ENCODE assay signal across 17 mouse cellular contexts in genomic region chr1:160329788-160330187, GRCm38 (mm10).
A peak's percentile ranks its signal among the peaks of the same experiment; 100 is the strongest.
DNase-seq lines count a peak whose midpoint lies in the region; ATAC-seq and TF ChIP-seq lines count a peak whose summit lies in the region.
"Had no signal": no experiment of that assay in that cellular context is flagged by ENCODE, and none has a peak within 500 bp of the region (broad histone marks: within the 10 kb centered on the region; RNA-seq: fewer than 3 reads in every experiment).

No protein-coding gene starts in this region.

- H3K27ac ChIP-seq in lung, embryonic 14.5 days (ENCODE audit: low read depth) = no peak overlapping the region
- peak overlapping the region; percentile 90 for H3K27ac ChIP-seq in MEL (ENCODE audit: control insufficient read depth, low read depth, low read length)
- no peak overlapping the region for H3K27ac ChIP-seq in liver, postnatal 0 days (ENCODE audit: low read depth)
- H3K27ac ChIP-seq: embryonic facial prominence, embryonic 15.5 days; hindbrain, embryonic 15.5 days; neural tube, embryonic 13.5 days had no signal

- no peak for TF ChIP-seq POLR2A in lung, adult 2 months (IDR thresholded peaks at IDR 0.05; ENCODE audit: borderline replicate concordance, extremely low read depth, low read depth, low read length)
- no peak for TF ChIP-seq POLR2A in MEL (IDR thresholded peaks at IDR 0.05; ENCODE audit: control insufficient read depth in 1 of 2, insufficient read depth in 1 of 2, low read depth in 1 of 2, low read length in 2 of 2, poor library complexity in 1 of 2)

- no peaks in the 10 kb centered on the region; the same call in 1 of the 2 replicates for H3K36me3 ChIP-seq in erythroblast, embryonic 14.5 days (ENCODE audit: control insufficient read depth)
- H3K36me3 ChIP-seq in lung, embryonic 14.5 days (ENCODE audit: insufficient read depth) = no peaks in the 10 kb centered on the region
- H3K36me3 ChIP-seq in MEL (ENCODE audit: control insufficient read depth in 1 of 2, insufficient read depth in 2 of 2, low read length in 2 of 2) = peaks cover 0 to 38% of the 10 kb centered on the region in 2 experiments; a peak in 2 of 4 replicates
- no peaks in the 10 kb centered on the region for H3K36me3 ChIP-seq in liver, postnatal 0 days (replicated peaks; ENCODE audit: insufficient read depth, low read length)
- H3K36me3 ChIP-seq: embryonic facial prominence, embryonic 15.5 days; hindbrain, embryonic 15.5 days; neural tube, embryonic 13.5 days had no signal

- TF ChIP-seq EP300 in MEL (IDR thresholded peaks at IDR 0.05; ENCODE audit: low read depth in 1 of 2, low read length in 2 of 2) = no peak
- no peak for TF ChIP-seq EP300 in liver, postnatal 0 days (IDR thresholded peaks at IDR 0.05; ENCODE audit: low read depth)

- H3K4me1 ChIP-seq in erythroblast, embryonic 14.5 days (ENCODE audit: control insufficient read depth) = peaks cover 56% of the 10 kb centered on the region
- H3K4me1 ChIP-seq in lung, embryonic 14.5 days (ENCODE audit: insufficient read depth) = no peaks in the 10 kb centered on the region; the same call in 1 of the 2 replicates
- no peaks in the 10 kb centered on the region for H3K4me1 ChIP-seq in lung, adult 2 months (ENCODE audit: control insufficient read depth, insufficient read depth, low read length)
- peaks cover 12 to 17% of the 10 kb centered on the region in 2 experiments for H3K4me1 ChIP-seq in MEL (ENCODE audit: control insufficient read depth in 1 of 2, insufficient read depth in 2 of 2, low read length in 2 of 2)
- H3K4me1 ChIP-seq in liver, postnatal 0 days (ENCODE audit: insufficient read depth) = peaks cover 10% of the 10 kb centered on the region
- H3K4me1 ChIP-seq: embryonic facial prominence, embryonic 15.5 days; neural tube, embryonic 13.5 days had no signal

- peak overlapping the region; percentile 16 for H3K4me3 ChIP-seq in erythroblast, embryonic 14.5 days (replicated peaks)
- no peak overlapping the region for H3K4me3 ChIP-seq in lung, embryonic 14.5 days (ENCODE audit: low read depth, low read length)
- H3K4me3 ChIP-seq in lung, adult 2 months (replicated peaks; ENCODE audit: extremely low read depth, low read depth, low read length) = no peak overlapping the region
- H3K4me3 ChIP-seq in MEL (ENCODE audit: control insufficient read depth in 1 of 2, insufficient read depth in 1 of 2, low read depth in 2 of 2, low read length in 2 of 2) = peak overlapping the region; percentile 28 to 51
- H3K4me3 ChIP-seq in liver, postnatal 0 days (ENCODE audit: low read depth, low read length) = no peak overlapping the region
- H3K4me3 ChIP-seq: embryonic facial prominence, embryonic 15.5 days; hindbrain, embryonic 15.5 days; neural tube, embryonic 13.5 days had no signal

- no peak overlapping the region for H3K9ac ChIP-seq in lung, embryonic 14.5 days
- peak overlapping the region; percentile 55 for H3K9ac ChIP-seq in MEL (ENCODE audit: control insufficient read depth, low read depth, low read length, poor library complexity, severe bottlenecking)
- H3K9ac ChIP-seq in liver, postnatal 0 days (replicated peaks) = no peak overlapping the region
- H3K9ac ChIP-seq: embryonic facial prominence, embryonic 15.5 days; hindbrain, embryonic 15.5 days; neural tube, embryonic 13.5 days had no signal

- peak; percentile 23 for DNase-seq in lung, embryonic 14.5 days
- no peak for DNase-seq in lung, adult 2 months
- DNase-seq in MEL (ENCODE audit: low read depth, low spot score) = peak; percentile 68
- DNase-seq in liver, postnatal 0 days = no peak
- no peak for DNase-seq in adrenal gland, postnatal 14 days
- DNase-seq: cerebellum, adult 11-12 months; heart, postnatal 10 days; kidney, adult 9 months; lung, postnatal 10 days had no signal

- WGBS in lung, embryonic 14.5 days = 64% methylated on average over 7 of the region's 7 CpGs
- WGBS in lung, adult 2 months = 73% methylated on average over 7 of the region's 7 CpGs
- 46% methylated on average over 7 of the region's 7 CpGs for whole genome bisulfite sequencing in liver, postnatal 0 days (ENCODE audit: insufficient replicate concordance)

- H3K4me2 ChIP-seq in lung, embryonic 14.5 days = no peak overlapping the region
- H3K4me2 ChIP-seq in liver, postnatal 0 days (ENCODE audit: low read depth, low read length) = no peak overlapping the region
- H3K4me2 ChIP-seq: embryonic facial prominence, embryonic 15.5 days; hindbrain, embryonic 15.5 days; neural tube, embryonic 13.5 days had no signal

- no peaks in the 10 kb centered on the region for H3K79me2 ChIP-seq in MEL (ENCODE audit: control insufficient read depth, insufficient read depth, low read length, poor library complexity)

- TF ChIP-seq RAD21 in MEL (IDR thresholded peaks at IDR 0.05; ENCODE audit: low read depth, low read length) = peak; percentile 32

- no peaks in the 10 kb centered on the region for H3K9me3 ChIP-seq in erythroblast, embryonic 14.5 days (ENCODE audit: control insufficient read depth, low read length)
- no peaks in the 10 kb centered on the region for H3K9me3 ChIP-seq in lung, embryonic 14.5 days (ENCODE audit: low read depth, low read length)
- H3K9me3 ChIP-seq in MEL (replicated peaks; ENCODE audit: insufficient read depth, low read length) = no peaks in the 10 kb centered on the region
- no peaks in the 10 kb centered on the region for H3K9me3 ChIP-seq in liver, postnatal 0 days (ENCODE audit: low read length)
- H3K9me3 ChIP-seq: embryonic facial prominence, embryonic 15.5 days; hindbrain, embryonic 15.5 days; neural tube, embryonic 13.5 days had no signal

- ATAC-seq in erythroblast, adult 5-6 weeks (replicated peaks; ENCODE audit: low FRiP score, poor library complexity, severe bottlenecking) = no peak
- ATAC-seq in lung, embryonic 14.5 days (ENCODE audit: insufficient read depth) = no peak
- ATAC-seq in liver, postnatal 0 days = peak; percentile 45; the same call in 1 of the 2 replicates
- no peak for ATAC-seq in cerebellum, adult (ENCODE audit: insufficient number of reproducible peaks, low FRiP score, low TSS enrichment)
- ATAC-seq: forebrain, embryonic 14.5 days; Patski had no signal

- TF ChIP-seq CTCF in lung, embryonic 14.5 days (IDR thresholded peaks at IDR 0.05; ENCODE audit: low read depth) = no peak
- no peak for TF ChIP-seq CTCF in lung, adult 2 months (IDR thresholded peaks at IDR 0.05; ENCODE audit: insufficient read depth, low read length)
- TF ChIP-seq CTCF in MEL (IDR thresholded peaks at IDR 0.05 in 2 of 3, conservative IDR thresholded peaks at IDR 0.05 in 1 of 3; ENCODE audit: control insufficient read depth in 1 of 3, insufficient read depth in 1 of 3, low read depth in 2 of 3, low read length in 3 of 3, poor library complexity in 1 of 3, severe bottlenecking in 1 of 3) = peak in 2 of 3 experiments; percentile 25 to 44; a peak in 4 of 6 replicates
- TF ChIP-seq CTCF in liver, postnatal 0 days (IDR thresholded peaks at IDR 0.05; ENCODE audit: low read depth) = peak; percentile 26

- no peaks in the 10 kb centered on the region for H3K27me3 ChIP-seq in erythroblast, embryonic 14.5 days (ENCODE audit: control insufficient read depth)
- H3K27me3 ChIP-seq in lung, embryonic 14.5 days (ENCODE audit: insufficient read depth, low read length) = no peaks in the 10 kb centered on the region
- no peaks in the 10 kb centered on the region for H3K27me3 ChIP-seq in MEL (ENCODE audit: control insufficient read depth in 1 of 2, insufficient read depth in 2 of 2, low read length in 2 of 2)
- H3K27me3 ChIP-seq in liver, postnatal 0 days (ENCODE audit: insufficient read depth, low read length) = no peaks in the 10 kb centered on the region
- H3K27me3 ChIP-seq: embryonic facial prominence, embryonic 15.5 days; hindbrain, embryonic 15.5 days; neural tube, embryonic 13.5 days; Patski had no signal

TF ChIP-seq in MEL, 35 proteins besides CTCF, POLR2A, EP300 and RAD21:
- no peak for TF ChIP-seq NELFE (IDR thresholded peaks at IDR 0.05; ENCODE audit: low read depth, low read length)
- TF ChIP-seq SIN3A (IDR thresholded peaks at IDR 0.05; ENCODE audit: low read length) = peak; percentile 6; the same call in 1 of the 2 replicates
- TF ChIP-seq TBP (IDR thresholded peaks at IDR 0.05; ENCODE audit: low read depth, low read length) = no peak
- no peak for TF ChIP-seq POLR2AphosphoS2 (IDR thresholded peaks at IDR 0.05; ENCODE audit: low read length)
- no peak for TF ChIP-seq MAFK (IDR thresholded peaks at IDR 0.05; ENCODE audit: borderline replicate concordance, low read depth, low read length)
- TF ChIP-seq ZC3H11A (IDR thresholded peaks at IDR 0.05; ENCODE audit: low read depth, low read length) = 0 out of 2 replicates have a peak, but pooled peaks have one; percentile 21
- TF ChIP-seq MYB (IDR thresholded peaks at IDR 0.05; ENCODE audit: low read depth, low read length) = no peak
- no peak for TF ChIP-seq HCFC1 (IDR thresholded peaks at IDR 0.05; ENCODE audit: low read depth, low read length)
- no peak for TF ChIP-seq ZKSCAN1 (IDR thresholded peaks at IDR 0.05; ENCODE audit: low read depth, low read length)

Comparison
In these comparisons a context has a peak if more than half of its experiments do, and no peak if none do; other contexts are left out.
1. DNase-seq: peak in lung, embryonic 14.5 days (single experiment) and MEL (single experiment); none in lung, adult 2 months (single experiment), liver, postnatal 0 days (single experiment) and adrenal gland, postnatal 14 days (single experiment).
2. H3K4me3 ChIP-seq: peak in erythroblast, embryonic 14.5 days (single experiment) and MEL (2 of 2); none in lung, embryonic 14.5 days (single experiment), lung, adult 2 months (single experiment) and liver, postnatal 0 days (single experiment).
3. CTCF ChIP-seq: peak in MEL (2 of 3) and liver, postnatal 0 days (single experiment); none in lung, embryonic 14.5 days (single experiment) and lung, adult 2 months (single experiment).